ENCODE assay signal across 11 mouse cellular contexts in genomic region chr17:88812943-88813342, GRCm38 (mm10). TPM values are rescaled to one million over a fixed set of nuclear protein-coding genes. Genes with fewer than 3 reads are reported as not detected.
"Had no signal": no experiment of that assay in that cellular context is flagged by ENCODE, and none has a peak within 500 bp of the region (broad histone marks: within the 10 kb centered on the region; RNA-seq: fewer than 3 reads in every experiment).

No protein-coding gene starts in this region.

RNA-seq across cellular contexts. Expression of gene Lhcgr, which starts 21.2 kb away (rescaled TPM):
- total RNA-seq: gastrocnemius, adult 8-10 months; gastrocnemius, postnatal 14 days; gastrocnemius, postnatal 36 days; heart, adult 2 months; liver, adult 2 months had no signal
- polyA plus RNA-seq: heart, embryonic 13.5 days; heart, embryonic 15.5 days; large intestine, adult 2 months; liver, adult 2 months; liver, embryonic 12.5 days; liver, embryonic 14.5 days; liver, embryonic 16.5 days had no signal
